Mouse (Mus musculus): ENCODE results near the gene Rab20.

Rab20 gene

GRCm38 (mm10) chr8:11411504-11412124, 66.9 kb downstream of the Rab20 start:
- no peak for DNase-seq (ENCODE audit: extremely low read depth, low read depth)

DNA sequence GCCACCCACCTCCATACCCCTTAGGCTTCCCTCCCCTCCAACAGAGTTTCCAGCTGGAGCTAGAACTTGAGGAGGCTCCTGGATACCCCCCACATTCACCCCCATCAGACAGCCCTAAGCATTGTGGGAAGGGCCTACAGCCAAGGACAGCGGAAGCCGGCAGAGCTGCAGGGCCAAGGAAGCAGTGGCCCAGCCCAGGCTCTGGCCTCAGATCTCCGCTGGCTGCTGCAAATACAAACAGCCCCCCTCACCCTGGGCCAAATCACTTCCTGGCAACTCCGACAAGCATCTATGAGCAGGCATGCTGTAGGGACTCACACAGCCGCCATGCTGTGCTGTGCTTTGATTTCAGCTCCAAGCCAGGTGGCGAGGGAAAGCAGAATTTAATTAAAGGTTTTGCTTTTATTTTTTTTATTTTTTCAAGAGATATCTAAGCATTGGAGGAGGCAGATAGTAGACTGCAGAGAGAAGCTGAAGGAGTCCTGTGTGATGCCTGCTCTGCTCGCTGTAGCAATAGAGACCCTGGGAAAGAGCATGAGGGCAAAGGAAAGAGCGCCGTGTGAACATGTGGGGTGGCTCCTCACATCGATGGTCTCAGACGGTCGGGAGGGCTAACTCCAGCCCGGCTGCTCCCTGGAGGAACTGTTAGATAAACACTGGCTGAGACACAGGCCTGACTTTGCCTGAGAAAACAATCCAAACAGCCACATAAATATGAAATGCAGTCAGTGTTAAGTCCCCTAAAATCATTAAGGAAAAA, 72.6 kb downstream of the Rab20 start:
- DNase-seq (ENCODE audit: extremely low read depth, low read depth): no peak

DNA sequence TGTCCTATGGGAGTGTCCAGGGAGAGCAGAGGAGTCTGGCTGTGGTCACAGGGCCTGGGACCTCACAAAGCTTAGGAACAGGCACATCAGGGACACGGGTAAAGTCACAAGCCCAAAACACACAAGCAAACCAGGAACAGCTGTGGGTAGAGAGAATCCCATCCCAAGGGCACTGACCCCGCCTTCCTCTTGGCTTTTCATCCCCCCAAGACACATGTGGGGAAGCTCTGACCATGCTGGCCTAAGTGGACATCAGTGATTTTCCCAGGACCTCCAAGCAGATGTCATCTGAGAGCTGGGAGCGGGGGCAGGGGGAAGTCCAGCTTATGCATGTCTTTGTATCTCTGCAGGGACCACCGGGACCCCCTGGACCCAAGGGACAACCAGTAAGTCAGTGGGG, 73.9 kb downstream of the Rab20 start:
- DNase-seq (ENCODE audit: extremely low read depth, low read depth): no peak

DNA sequence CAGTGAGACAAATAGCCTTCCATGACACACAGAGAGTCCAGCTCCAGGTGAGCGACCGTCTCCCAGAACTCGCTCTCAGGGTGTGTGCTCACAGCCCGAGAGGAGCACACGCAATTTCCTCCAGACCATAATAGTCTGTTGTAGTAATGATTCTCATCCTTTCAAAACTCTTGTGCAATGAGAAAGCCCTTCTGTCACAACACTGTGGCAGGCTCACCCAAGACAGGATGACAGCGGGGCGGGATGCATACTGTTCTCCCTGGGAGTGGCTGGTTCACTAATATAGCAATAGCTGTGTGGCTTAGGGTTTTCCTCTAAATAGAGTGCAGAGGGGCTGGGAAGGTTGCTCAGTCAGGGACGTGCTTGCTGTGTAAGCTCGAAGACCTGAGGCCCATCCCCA, 74.7 kb downstream of the Rab20 start:
- no peak for DNase-seq (ENCODE audit: extremely low read depth, low read depth)

All from MEL-GATA-1-ER (cell line).